Mouse (Mus musculus): ENCODE results near the gene Klhl23. TPM values are rescaled to one million over a fixed set of nuclear protein-coding genes. Genes with fewer than 3 reads are reported as not detected.

The Klhl23 gene
- 5.3 TPM for polyA plus RNA-seq (2014; fragmentation: Illumina TruSeq; extraction: RNeasy Lipid Tissue Mini Kit (QIAGEN cat#74804); ENCODE audit: insufficient read depth, low read depth, low replicate concordance)

GRCm38 (mm10) chr2:69821711-69822110 is at the start of gene Klhl23:
TSS of gene Klhl23 (plus strand) at chr2:69821944.

GRCm38 (mm10) chr2:69789429-69790069 is 32.2 kb upstream of the Klhl23 start, which contains the start of the genes Ccdc173 and Phospho2:
TSS of gene Ccdc173 (minus strand) at chr2:69789575.
TSS of gene Phospho2 (plus strand) at chr2:69789623.

GRCm38 (mm10) chr2:69861485-69862091 is 39.8 kb downstream of the Klhl23 start, which contains the start of gene Ssb:
TSS of gene Ssb (plus strand) at chr2:69861562.

GRCm38 (mm10) chr2:69885451-69886305 is 63.9 kb downstream of the Klhl23 start, which contains the start of gene Mettl5:
TSS of gene Mettl5 (minus strand) at chr2:69885615.

Other genes starting within 250 kb of the Klhl23 start
- 2.9 TPM for gene Lrp2, start 235.9 kb upstream of the Klhl23 start, polyA plus RNA-seq (2014; fragmentation: Illumina TruSeq; extraction: RNeasy Lipid Tissue Mini Kit (QIAGEN cat#74804); ENCODE audit: insufficient read depth, low read depth, low replicate concordance)
- 7.1 TPM for gene Bbs5, start 174.8 kb upstream of the Klhl23 start, polyA plus RNA-seq (2014; fragmentation: Illumina TruSeq; extraction: RNeasy Lipid Tissue Mini Kit (QIAGEN cat#74804); ENCODE audit: insufficient read depth, low read depth, low replicate concordance)
- 0.96 TPM for gene Klhl41, start 151.8 kb upstream of the Klhl23 start, polyA plus RNA-seq (2014; fragmentation: Illumina TruSeq; extraction: RNeasy Lipid Tissue Mini Kit (QIAGEN cat#74804); ENCODE audit: insufficient read depth, low read depth, low replicate concordance)
- 4.8 TPM for gene Fastkd1, start 108.4 kb upstream of the Klhl23 start, polyA plus RNA-seq (2014; fragmentation: Illumina TruSeq; extraction: RNeasy Lipid Tissue Mini Kit (QIAGEN cat#74804); ENCODE audit: insufficient read depth, low read depth, low replicate concordance)
- gene Ppig, start 99.4 kb upstream of the Klhl23 start, polyA plus RNA-seq (2014; fragmentation: Illumina TruSeq; extraction: RNeasy Lipid Tissue Mini Kit (QIAGEN cat#74804); ENCODE audit: insufficient read depth, low read depth, low replicate concordance) = 9.3 TPM
- 2.6 TPM for gene Ccdc173, start 32.4 kb upstream of the Klhl23 start, polyA plus RNA-seq (2014; fragmentation: Illumina TruSeq; extraction: RNeasy Lipid Tissue Mini Kit (QIAGEN cat#74804); ENCODE audit: insufficient read depth, low read depth, low replicate concordance)
- 15.9 TPM for gene Phospho2, start 32.3 kb upstream of the Klhl23 start, polyA plus RNA-seq (2014; fragmentation: Illumina TruSeq; extraction: RNeasy Lipid Tissue Mini Kit (QIAGEN cat#74804); ENCODE audit: insufficient read depth, low read depth, low replicate concordance)
- 88.9 TPM for gene Ssb, start 39.6 kb downstream of the Klhl23 start, polyA plus RNA-seq (2014; fragmentation: Illumina TruSeq; extraction: RNeasy Lipid Tissue Mini Kit (QIAGEN cat#74804); ENCODE audit: insufficient read depth, low read depth, low replicate concordance)
- gene Mettl5, start 63.7 kb downstream of the Klhl23 start, polyA plus RNA-seq (2014; fragmentation: Illumina TruSeq; extraction: RNeasy Lipid Tissue Mini Kit (QIAGEN cat#74804); ENCODE audit: insufficient read depth, low read depth, low replicate concordance) = 17.0 TPM
- 12.9 TPM for gene Ubr3, start 75.3 kb downstream of the Klhl23 start, polyA plus RNA-seq (2014; fragmentation: Illumina TruSeq; extraction: RNeasy Lipid Tissue Mini Kit (QIAGEN cat#74804); ENCODE audit: insufficient read depth, low read depth, low replicate concordance)
- 0.21 TPM for gene Myo3b, start 217.2 kb downstream of the Klhl23 start, polyA plus RNA-seq (2014; fragmentation: Illumina TruSeq; extraction: RNeasy Lipid Tissue Mini Kit (QIAGEN cat#74804); ENCODE audit: insufficient read depth, low read depth, low replicate concordance)

All from lung, adult 10 weeks (tissue).